Mouse (Mus musculus): ENCODE measurements around the gene Tmem8b.

The Tmem8b gene

DNA sequence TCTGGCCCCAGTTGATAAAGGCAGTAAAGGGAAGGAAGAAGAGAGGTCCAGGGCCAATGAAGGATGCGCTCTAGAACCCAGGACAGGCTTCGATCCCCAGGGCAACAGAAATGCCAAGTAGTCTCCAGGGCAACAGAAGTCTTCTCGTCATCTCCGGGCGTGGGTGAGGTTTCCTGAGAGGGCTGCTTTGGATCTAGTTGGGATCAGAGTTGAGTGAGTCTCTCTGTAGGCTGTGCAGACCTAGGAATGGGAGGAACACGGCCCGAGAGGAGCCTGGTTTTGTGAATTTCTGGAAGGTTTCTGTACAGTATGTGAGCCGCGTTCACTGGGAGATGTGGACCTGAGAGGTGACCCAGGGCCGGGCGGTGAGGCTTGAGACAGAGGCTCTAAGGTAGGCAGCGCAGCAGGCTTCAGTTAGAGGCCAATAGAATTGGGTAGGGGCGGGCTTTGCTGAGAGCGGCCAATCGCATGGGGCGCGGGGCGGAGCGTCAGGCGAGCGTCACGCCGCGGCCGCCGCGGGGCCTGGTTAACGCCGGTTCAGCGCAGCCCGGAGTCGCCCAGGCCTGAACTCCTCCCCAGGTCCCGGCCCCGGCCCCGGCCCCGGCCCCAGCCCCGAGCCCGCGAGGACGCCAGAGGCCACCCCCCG is at the start of gene Tmem8b, which contains the start of gene Fam221b:
TSS of gene Tmem8b (plus strand) at position 190 of the 646 bp plus-strand sequence.
TSS of gene Fam221b (minus strand) at position 364 of the 646 bp plus-strand sequence.
- DNase-seq (ENCODE audit: low spot score) = peak; percentile 80

DNA sequence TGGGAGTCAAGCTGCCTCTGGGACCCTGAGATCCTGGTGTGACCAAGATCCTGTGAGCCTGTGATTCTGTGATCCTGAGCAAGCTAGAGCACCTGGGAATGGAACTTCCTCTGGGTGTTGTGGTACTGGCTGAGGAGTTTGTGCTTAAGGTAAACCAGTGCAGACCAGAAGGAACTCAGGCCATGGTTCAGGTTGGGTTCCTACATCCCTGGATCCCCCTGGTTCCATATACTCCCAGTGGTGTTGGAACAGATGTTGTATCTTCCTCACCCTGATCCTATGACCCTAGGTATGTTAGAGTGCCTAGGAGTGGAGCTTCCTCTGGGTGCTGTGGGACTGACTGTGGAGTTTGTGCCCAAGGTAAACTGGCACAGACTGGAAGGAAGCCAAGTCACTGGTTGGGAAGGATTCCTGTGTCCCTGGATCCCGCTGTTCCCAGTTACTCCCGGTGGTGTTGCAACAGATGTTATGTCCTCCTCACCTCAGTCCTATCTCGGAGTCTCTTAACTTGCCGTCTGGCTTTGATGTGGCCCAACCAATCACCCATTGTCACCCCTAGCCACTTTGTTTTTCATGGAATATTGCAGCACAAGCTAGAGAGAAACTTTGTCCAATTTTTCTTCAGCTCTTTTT is 48.5 kb upstream of the Tmem8b start:
- no peak for DNase-seq (ENCODE audit: low spot score)

DNA sequence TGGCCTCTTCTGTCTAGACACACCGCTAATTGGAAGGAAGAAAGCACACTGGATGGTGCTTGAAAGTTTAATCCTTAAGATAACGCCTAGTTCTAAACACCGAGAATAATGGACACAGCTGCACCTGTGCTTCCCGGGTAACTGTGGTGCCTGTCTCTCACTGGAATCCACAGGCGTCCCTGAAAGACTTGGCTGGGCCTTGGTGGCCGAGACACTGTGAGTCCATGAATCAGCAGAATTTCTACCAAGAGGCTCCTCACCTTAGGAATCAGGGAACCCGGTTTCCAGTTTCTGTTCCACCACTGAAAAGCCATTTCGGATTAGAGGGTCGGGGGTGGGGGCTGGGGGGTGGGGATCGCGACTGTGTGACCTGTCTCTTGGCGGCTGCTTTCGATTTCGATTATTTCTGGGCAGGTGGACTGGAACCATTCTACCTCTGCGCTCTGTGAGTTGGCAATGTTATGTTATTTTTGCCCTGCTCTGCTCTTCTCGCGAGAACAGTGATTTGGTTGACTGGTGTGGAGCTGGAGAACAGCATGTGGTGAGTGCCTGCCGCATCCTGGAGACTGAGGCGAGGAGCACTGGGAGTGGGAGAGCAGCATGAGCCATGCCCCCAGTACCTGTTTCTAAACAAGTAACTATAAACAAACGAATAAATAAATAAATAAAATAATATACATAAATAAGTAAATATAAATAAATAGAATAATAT is 39.5 kb upstream of the Tmem8b start:
- no peak for DNase-seq (ENCODE audit: low spot score)

DNA sequence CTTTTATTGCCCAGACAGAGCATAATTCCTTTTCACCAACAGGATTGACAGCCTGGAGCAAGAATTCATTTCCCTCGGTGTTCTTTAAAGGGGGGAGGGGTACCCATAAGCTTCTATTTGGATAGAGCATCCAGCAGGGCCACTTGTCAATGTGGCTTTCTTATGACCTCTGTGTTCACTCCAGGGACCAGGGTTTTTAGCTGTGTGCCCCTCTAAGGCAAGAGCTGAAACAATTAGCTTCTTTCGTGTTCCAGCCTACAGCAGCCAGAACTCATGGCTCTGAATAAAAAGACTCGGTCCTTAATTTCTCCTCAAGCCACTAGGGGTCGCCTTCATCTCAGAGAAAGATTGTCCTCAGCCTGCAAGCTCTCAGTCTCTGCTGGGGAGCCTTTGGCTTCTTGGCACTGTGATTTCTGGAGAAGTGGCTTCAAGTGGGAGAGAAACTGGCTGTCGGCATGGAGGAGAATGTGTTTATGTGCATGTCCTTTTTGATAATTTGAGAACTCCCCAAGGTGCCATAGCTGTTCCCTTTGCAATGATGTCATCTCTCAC is 38.7 kb upstream of the Tmem8b start:
- DNase-seq (ENCODE audit: low spot score) = peak; percentile 90

DNA sequence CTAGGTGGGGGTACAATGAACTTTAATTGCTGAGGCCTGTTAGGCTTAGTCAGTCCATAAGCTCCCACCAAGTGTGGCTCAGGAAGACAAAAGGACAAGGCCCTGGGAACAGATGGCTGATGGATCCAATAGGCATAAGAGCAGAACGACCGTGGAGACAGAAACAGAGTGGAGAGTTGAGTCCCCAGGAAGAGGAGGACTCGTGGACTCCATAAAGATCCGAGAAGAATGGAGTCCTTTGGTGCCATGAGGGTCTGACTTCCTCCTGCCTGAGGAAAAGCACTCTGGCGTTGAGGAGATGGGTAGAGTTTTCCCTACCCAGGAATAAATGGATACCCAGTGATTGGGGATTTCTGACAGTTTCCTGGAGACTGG is 38.1 kb upstream of the Tmem8b start:
- peak; percentile 31 for DNase-seq (ENCODE audit: low spot score)

DNA sequence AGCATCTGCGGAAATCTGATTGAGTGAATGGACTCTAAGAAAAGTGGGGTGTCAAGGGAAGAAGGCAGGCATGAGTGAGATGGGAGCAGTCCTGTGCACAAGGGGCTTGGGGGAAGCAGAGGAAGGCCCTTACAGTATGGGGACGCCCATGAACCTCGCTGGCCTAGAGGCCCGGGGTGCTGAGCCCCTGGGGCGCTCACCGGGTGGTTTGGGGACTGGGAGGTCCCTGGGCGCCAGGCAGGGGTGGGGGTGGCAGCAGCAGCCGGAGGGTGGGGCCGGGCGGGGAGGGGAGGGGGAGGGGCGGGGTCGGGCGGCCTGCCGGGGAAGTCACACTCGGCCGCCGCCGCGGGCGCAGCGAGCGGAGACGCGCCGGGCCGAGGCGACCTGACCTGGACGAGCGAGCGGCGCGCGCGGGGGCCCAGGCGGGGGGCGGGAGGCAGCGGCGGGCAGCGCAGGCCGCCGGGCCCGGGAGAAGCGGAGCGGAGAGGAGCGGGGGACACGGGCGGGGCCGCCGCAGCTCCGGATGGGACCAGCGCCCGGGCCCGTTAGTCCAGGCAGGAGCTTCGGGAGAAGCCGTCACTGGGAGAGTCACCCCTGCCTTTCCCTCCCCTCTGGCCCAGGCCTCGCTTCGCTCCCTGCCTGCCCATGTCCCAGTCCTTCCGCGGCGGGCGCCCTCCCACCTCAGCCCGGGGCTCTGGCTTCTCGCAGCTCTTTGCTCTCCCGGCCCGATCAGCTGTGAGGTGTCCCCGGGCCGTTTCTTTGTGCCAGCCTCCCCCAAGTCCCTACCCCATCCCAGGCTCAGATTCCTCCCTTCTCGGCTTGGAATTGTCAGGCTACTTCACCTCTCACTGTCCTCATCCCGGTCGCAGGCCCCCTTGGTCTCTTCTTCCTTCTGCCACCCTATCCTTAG is 37.5 kb upstream of the Tmem8b start, which contains the start of gene Npr2:
TSS of gene Npr2 (plus strand) at position 890 of the 910 bp plus-strand sequence.
- peak; percentile 42 for DNase-seq (ENCODE audit: low spot score)

DNA sequence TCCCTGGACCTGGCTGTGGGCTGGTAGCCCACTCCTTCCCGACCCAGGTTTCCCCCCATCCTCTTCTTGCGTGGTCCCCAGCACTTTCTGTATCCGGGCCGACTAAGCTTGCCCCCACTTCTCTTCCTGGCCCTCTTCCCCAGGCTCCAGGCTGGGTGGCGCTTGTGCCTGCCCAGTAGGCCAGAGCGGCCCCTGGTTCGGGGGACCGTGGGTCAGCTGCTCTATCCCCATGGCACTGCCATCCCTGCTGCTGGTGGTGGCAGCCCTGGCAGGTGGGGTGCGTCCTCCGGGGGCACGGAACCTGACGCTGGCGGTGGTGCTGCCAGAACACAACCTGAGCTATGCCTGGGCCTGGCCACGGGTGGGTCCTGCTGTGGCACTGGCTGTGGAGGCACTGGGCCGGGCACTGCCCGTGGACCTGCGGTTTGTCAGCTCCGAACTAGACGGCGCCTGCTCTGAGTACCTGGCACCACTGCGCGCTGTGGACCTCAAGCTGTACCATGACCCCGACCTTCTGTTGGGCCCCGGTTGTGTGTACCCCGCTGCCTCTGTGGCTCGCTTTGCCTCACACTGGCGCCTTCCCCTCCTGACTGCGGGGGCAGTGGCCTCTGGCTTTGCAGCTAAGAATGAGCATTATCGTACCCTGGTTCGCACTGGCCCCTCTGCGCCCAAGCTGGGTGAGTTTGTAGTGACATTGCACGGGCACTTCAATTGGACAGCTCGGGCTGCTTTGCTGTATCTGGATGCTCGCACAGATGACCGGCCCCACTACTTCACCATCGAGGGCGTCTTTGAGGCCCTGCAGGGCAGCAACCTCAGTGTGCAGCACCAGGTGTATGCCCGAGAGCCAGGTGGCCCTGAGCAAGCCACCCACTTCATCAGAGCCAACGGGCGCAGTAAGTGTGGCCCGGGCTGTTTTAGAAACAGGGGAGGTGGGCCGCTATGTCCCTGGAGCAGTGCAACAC is 36.5 kb upstream of the Tmem8b start:
- DNase-seq (ENCODE audit: low spot score) = no peak

DNA sequence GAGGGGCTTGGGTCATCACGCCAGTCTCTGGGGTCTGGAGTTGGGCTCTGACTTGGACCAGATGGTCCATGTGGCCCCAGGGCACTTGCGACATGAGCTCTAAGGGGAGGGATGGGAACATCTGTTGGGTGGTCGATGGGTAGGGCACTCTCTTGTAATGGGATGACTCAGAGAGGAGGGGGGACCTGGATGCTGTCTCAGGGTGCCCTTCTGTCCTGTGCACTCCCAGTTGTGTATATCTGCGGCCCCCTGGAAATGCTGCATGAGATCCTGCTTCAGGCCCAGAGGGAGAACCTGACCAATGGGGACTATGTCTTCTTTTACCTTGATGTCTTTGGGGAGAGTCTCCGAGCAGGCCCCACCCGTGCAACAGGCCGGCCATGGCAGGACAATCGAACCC is 35.5 kb upstream of the Tmem8b start:
- no peak for DNase-seq (ENCODE audit: low spot score)

DNA sequence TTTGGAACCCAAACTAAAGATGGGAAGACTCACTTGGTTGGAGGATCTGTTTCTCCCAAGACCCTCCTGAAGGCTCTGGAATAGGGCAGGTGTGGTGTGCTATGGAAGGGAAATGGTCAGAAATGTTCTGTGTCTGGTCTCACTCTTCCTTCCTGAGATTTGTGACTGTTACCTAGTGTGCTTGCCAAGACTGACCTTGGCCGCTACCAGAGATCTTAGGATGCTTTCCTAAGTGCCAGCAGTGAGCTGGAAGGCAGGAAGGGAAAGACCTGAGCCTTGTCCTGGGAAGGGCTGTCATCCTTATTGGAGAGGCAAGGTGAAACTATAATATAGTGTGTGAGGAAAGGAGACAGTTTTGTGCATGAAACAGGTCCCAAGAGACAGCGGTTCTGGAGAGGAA is 35.0 kb upstream of the Tmem8b start:
- no peak for DNase-seq (ENCODE audit: low spot score)

DNA sequence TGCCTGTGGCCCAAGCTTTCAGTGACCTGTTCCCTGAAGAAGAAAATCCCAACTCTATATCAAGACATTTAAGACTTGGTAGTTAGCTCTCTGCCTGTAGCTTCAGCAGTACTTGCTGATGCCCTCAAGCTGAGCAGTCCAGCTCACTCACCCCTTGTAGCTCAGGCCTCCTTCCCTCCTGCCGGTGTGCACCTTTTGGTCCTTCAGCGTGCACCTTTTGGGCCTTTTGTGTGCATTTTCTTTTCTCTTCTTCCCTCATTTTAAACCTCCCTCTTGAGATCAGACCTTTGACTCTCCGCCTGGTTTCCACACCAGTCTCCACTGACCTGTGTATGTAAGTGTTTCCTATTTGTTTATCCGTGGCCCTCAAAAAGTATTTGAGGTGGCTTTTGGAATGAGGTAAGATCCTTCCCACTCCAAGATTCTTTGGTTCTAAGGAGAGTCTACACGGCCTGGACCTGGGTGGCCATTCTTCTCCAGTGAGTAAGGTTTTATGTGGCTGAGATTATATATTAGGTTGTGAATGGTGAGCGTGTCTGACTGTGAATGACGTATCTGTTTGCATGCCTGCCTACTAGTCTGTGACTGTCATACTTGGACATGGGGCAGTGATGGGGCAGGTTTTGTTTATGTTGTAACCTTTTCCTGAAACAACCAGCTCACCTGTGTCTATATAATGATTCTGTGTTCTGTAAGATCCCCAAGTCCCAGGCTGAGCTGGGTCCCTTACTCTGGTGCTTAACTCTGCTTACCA is 34.0 kb upstream of the Tmem8b start:
- no peak for DNase-seq (ENCODE audit: low spot score)

DNA sequence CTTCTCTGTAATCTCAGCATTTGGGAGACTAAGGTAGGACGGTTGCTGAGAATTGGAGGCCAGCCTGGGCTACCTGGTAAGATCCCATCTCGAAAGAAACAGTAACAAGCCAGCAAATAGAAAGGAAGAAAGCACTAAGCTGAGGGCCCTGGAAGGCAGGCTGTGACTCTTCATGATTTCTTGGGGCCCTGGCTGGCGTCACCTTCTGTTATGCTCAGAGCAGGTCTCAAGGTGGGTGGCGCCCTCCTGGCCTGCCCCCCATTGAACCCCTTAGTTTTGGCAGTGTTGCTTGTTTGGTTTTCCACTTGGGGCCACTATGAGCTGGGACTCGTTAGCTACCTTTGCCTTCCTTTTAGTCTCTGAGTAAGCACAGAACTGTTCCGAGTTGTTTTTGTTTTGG is 32.0 kb upstream of the Tmem8b start:
- no peak for DNase-seq (ENCODE audit: low spot score)

DNA sequence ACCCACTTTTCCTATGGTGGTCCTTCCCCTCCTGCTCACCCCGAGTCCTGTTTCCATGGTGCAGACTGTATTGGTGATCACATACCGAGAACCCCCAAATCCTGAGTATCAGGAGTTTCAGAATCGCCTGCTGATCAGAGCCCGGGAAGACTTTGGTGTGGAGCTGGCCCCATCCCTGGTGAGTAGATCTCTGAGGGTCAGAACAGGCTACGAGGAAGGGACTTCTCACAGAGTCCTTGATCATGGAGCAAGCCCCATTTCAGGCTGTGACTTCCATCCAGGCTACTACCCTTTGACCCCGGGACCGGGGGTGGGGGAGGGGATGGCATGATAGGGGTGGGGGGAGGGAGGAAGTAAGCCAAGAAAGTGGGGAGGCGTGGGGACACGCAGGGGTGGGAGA is 28.7 kb upstream of the Tmem8b start:
- no peak for DNase-seq (ENCODE audit: low spot score)

DNA sequence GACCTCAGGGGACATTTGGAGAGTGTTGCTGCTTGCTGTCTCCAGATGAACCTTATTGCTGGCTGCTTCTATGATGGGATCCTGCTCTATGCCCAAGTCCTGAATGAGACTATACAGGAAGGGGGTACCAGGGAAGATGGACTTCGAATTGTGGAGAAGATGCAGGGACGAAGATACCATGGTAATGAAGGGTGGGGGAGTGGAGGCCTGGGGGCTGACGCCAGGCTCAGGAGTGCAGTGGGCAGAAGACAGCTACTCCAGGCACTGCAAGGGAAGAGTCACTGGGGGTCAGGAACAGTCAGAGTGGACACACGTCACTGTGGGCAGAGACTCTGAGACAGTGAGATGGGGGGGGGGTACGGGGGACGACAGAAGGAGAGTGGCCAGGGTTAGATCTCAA is 28.3 kb upstream of the Tmem8b start:
- no peak for DNase-seq (ENCODE audit: low spot score)

DNA sequence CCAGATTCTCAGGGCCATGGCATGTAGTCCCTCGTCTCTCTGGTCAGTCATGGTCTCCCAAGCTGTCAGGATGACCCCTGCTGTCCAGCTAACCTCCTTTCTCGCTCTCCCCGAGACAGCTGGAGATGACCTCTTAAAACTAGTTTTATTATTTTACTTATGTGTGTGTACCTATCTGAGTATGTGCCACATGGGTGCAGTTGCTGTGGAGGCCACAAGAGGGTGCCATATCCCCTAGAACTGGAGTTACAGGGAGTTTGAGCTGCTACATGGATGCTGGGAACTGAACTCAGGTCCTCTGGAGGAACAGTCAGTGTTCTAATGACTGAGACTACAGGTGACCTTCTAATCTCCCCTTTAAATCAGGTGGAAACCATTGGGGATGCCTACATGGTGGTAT is 19.0 kb upstream of the Tmem8b start:
- DNase-seq (ENCODE audit: low spot score) = no peak

DNA sequence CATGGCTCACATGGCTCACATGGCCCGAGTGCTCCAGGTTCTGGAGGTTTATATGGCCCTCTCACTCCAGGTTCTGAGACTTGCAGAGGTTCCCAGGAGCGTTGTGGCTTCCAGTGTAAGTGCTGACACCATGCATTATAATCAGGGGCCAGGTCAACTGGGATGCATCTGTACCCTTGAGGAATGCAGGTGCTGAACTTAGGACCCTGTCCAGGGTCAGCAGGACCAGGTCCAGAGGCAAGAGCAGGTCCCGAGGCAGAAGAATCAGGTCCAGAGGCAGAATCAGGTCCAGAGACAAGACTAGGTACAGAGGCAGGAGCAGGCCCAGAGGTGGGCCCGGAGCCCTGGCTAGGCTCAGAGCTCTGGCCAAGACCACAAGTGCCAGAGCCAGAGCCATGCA is 16.0 kb upstream of the Tmem8b start:
- DNase-seq (ENCODE audit: low spot score) = no peak

DNA sequence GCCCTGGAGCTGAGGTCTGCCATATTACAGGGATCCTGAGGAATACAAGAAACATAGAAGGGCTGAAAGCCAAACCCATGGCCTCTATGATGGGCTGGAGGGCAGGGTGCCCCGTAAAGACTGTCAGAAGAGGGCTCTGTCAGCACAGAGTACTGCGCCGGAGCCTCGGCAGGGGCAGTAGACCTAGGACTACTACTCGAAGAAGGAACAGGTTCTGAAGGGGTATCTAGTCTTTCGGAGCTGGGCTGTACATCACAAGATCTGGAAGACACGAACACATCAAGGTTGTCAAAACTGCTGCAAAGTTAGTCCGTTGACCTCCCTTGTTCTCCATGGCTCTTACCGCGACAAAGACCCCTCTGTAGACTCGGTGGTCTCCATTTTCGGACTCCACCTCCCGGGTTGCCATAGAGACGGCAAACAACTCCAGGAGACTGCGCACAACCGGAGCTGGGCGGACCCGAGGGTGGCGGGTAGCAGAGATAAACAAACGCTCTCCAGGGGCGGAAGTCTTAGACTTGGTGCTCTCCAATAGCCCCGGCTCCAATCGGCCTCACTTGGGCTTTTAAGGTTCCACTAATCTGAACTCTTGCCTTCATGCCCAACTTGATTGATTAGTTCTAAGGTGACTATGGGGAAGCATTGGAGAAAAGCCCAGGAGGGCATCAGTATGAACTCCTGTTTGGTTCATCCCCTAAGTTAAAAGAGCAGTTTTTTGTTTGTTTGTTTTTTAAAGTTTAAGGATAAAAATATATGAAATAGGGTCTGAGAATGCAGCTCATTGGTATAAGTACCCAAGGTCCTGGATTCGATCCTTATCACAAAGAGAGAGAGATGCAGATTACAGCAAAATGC is 15.4 kb upstream of the Tmem8b start, which contains the start of gene Spag8:
TSS of gene Spag8 (minus strand) at position 434 of the 855 bp plus-strand sequence.
- no peak for DNase-seq (ENCODE audit: low spot score)

DNA sequence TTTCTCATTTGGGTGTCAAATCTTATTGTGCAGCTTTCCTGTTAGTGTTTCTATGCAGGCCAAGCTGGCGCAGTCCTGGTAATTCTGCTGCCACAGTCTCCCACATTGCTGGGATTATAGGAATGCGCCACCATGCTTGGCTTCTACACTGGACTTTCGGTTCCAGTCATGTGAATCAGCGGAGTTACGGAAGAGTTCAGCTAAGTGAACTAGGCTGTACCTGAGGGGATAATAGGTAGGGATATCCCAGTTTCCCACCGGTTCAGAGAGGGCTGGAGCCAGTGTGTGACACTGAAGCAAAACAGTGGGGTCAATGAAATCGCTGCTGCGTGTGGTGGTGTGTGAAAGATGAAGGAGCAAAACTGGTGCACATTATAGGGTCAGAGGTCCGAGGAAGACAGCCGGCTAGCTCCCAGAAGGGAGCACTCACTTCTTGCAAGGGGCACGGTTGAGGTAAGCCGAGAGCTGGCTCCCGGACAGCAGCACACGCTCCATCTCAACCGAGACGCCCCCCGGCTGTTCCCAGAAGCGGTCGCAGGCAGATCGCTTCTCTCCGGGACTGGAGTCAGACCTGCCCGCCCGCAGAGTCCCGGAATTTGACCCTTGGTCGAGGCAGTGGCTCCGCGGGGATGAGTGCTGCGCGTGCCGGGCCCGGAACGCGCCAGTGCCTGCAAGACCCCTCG is 13.0 kb upstream of the Tmem8b start:
- no peak for DNase-seq (ENCODE audit: low spot score)
